Mouse (Mus musculus): ENCODE measurements around the gene Gm6096. TPM values are rescaled to one million over a fixed set of nuclear protein-coding genes. Genes with fewer than 3 reads are reported as not detected.

The Gm6096 gene
- polyA plus RNA-seq, 1 experiment: 0.13 TPM

DNA sequence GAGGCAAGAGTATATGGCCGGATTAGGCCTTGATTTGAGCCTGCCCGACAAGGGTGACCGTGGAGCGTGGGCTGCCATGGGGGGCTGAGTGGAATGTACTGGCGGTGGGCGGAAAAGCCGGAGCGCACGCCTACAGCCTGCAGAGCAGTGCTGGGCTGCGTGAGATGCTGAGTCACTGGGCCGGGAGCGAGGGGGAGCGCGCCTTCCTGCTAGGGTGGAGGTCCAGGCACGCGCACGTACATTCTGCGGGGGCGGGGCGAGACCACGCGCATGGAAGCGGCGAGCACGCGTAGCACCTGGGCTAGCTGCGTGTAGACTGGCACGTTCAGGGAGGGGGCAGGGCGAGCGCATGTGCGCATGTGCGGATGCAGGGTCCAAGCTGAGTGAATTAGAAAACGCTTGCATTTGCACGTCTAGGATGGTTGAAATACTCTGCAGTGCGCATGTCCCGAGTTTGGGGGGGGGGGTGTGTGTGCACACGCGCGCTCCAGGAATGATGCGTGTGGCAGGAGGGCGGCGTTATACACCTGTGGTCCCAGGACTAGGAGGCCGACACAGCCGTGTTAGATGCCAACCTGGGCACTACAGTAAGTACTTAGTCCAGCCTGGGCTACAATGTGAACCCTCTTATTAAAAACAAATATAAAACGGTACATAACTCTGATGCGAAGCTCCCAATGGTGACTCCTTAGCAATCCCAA is 16.8 kb upstream of the Gm6096 start:
- TF ChIP-seq E2F4 (IDR thresholded peaks at IDR 0.05; ENCODE audit: insufficient read depth): no peak
- TF ChIP-seq MYOG (IDR thresholded peaks at IDR 0.05; ENCODE audit: control insufficient read depth in 1 of 3, insufficient read depth in 1 of 3, insufficient read length in 2 of 3, low read depth in 2 of 3): peak in 2 of 3 experiments; percentile 65 to 71
- TF ChIP-seq POLR2A (IDR thresholded peaks at IDR 0.05; ENCODE audit: insufficient read length, low read depth): peak; percentile 86
- no peak for TF ChIP-seq MAX (IDR thresholded peaks at IDR 0.05; ENCODE audit: low read depth)
- peak in 2 of 3 experiments; percentile 81 to 93 for TF ChIP-seq MYOD1 (IDR thresholded peaks at IDR 0.05; ENCODE audit: control insufficient read depth in 1 of 3, insufficient read length in 2 of 3, low read depth in 2 of 3)
- peak; percentile 50 for TF ChIP-seq SRF (IDR thresholded peaks at IDR 0.05; ENCODE audit: control insufficient read depth, insufficient read length, low read depth)
- peak; percentile 99 for TF ChIP-seq POLR2AphosphoS2 (IDR thresholded peaks at IDR 0.05; ENCODE audit: insufficient read length, low read depth)
- no peak for TF ChIP-seq USF1 (IDR thresholded peaks at IDR 0.05; ENCODE audit: low read depth)
- no peak for TF ChIP-seq REST (IDR thresholded peaks at IDR 0.05; ENCODE audit: insufficient read depth, insufficient read length)
- peak; percentile 9 for TF ChIP-seq TCF3 (IDR thresholded peaks at IDR 0.05; ENCODE audit: insufficient read length, low read depth)
- TF ChIP-seq CEBPB (IDR thresholded peaks at IDR 0.05; ENCODE audit: insufficient read depth, poor library complexity, severe bottlenecking): no peak
- no peak for TF ChIP-seq TCF12 (IDR thresholded peaks at IDR 0.05; ENCODE audit: insufficient read depth, poor library complexity, severe bottlenecking)
- peak overlapping the region; percentile 41 for H3K4me3 ChIP-seq
- H3K4me2 ChIP-seq (ENCODE audit: low read depth): peak overlapping the region; percentile 99
- peaks cover 9% of the 10 kb centered on the region for H3K36me3 ChIP-seq (ENCODE audit: control insufficient read depth, insufficient read depth)
- H3K27me3 ChIP-seq (ENCODE audit: control insufficient read depth, insufficient read depth, insufficient read length): no peaks in the 10 kb centered on the region
- peak overlapping the region; percentile 24 for H3ac ChIP-seq (ENCODE audit: control insufficient read depth, insufficient read length)
- H3K79me2 ChIP-seq (ENCODE audit: control insufficient read depth, insufficient read depth): peaks cover 9% of the 10 kb centered on the region

DNA sequence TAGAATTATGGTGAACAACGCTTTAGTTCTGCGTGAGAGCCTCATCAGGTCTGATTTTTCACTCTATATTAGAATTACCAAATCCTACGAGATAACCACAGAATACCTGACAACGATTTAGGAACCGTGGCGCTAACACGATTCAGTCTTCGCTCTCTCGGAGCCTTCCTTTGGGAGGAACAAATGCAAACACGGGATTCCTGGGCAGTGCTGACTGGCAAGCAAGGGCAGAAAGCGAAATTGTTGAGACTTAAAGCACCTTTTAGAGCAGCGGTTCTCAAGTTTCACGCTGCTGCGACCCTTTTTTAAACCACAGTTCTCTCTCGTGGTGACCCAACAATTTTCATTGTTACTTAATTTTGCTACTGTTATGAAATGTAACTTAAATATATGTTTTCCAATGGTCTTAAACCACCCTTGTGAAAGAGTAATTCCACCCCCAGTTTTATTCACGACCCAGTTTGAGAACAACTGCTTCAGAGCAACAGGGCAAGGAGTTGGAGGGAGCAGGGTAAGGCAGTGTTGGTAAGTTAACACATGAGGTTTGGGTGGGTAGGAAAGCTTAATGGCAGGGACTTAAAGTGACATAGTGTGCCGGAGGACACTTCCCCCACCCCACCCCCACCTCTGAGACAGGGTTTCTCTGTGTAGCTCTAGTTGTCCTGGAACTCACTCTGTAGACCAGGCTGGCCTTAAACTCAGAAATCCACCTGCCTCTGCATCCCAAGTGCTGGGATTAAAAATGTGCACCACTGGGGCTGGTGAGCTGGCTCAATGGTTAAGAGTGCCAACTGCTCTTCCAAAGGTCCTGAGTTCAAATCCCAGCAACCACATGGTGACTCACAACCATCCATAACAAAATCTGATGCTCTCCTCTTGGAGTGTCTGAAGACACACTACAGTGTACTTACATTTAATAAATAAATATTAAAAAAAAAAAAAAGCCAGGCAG is 16.0 kb upstream of the Gm6096 start:
- Histone ChIP-seq H3K36me3 (ENCODE audit: control insufficient read depth, insufficient read depth) (peaks cover 16% of the 10 kb centered on the region), H3K79me2 (ENCODE audit: control insufficient read depth, insufficient read depth) (peaks cover 1% of the 10 kb centered on the region), H3ac (ENCODE audit: control insufficient read depth, insufficient read length) (peak overlapping the region; percentile 24), H3K4me3 (peak overlapping the region; percentile 41), H3K4me2 (ENCODE audit: low read depth) (peak overlapping the region; percentile 95), H3K27me3 (ENCODE audit: control insufficient read depth, insufficient read depth, insufficient read length) (no peaks in the 10 kb centered on the region)
- TF ChIP-seq E2F4 (IDR thresholded peaks at IDR 0.05; ENCODE audit: insufficient read depth) (no peak), MYOG (IDR thresholded peaks at IDR 0.05; ENCODE audit: control insufficient read depth in 1 of 3, insufficient read depth in 1 of 3, insufficient read length in 2 of 3, low read depth in 2 of 3) (no peak), POLR2AphosphoS2 (IDR thresholded peaks at IDR 0.05; ENCODE audit: insufficient read length, low read depth) (peak; percentile 34)

DNA sequence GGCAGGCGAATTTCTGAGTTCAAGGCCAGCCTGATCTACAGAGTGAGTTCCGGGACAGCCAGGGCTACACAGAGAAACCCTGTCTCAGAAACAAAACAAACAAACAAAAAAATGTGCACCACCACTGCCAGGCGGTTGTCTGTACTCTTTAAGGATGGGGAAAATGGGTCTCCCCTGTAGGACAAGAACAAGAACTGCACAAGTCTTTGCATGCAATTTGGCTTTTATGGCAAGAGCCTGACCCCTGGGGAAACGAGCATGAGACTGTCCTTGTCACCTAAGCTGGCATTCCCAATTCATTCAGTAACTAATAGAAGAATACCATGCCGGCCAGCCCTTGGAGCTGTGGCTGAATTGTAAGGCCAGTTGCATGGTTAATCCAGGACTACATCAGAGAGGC is 15.2 kb upstream of the Gm6096 start:
- Histone ChIP-seq H3K4me3 (no peak overlapping the region), H3K79me2 (ENCODE audit: control insufficient read depth, insufficient read depth) (no peaks in the 10 kb centered on the region)
- TF ChIP-seq POLR2A (IDR thresholded peaks at IDR 0.05; ENCODE audit: insufficient read length, low read depth) (no peak), TCF3 (IDR thresholded peaks at IDR 0.05; ENCODE audit: insufficient read length, low read depth) (no peak), USF1 (IDR thresholded peaks at IDR 0.05; ENCODE audit: low read depth) (no peak), E2F4 (IDR thresholded peaks at IDR 0.05; ENCODE audit: insufficient read depth) (no peak), REST (IDR thresholded peaks at IDR 0.05; ENCODE audit: insufficient read depth, insufficient read length) (no peak), SRF (IDR thresholded peaks at IDR 0.05; ENCODE audit: control insufficient read depth, insufficient read length, low read depth) (no peak), TCF12 (IDR thresholded peaks at IDR 0.05; ENCODE audit: insufficient read depth, poor library complexity, severe bottlenecking) (no peak), CEBPB (IDR thresholded peaks at IDR 0.05; ENCODE audit: insufficient read depth, poor library complexity, severe bottlenecking) (no peak), MYOG (IDR thresholded peaks at IDR 0.05; ENCODE audit: control insufficient read depth in 1 of 3, insufficient read depth in 1 of 3, insufficient read length in 2 of 3, low read depth in 2 of 3) (no peak), MYOD1 (IDR thresholded peaks at IDR 0.05; ENCODE audit: control insufficient read depth in 1 of 3, insufficient read length in 2 of 3, low read depth in 2 of 3) (no peak), POLR2AphosphoS2 (IDR thresholded peaks at IDR 0.05; ENCODE audit: insufficient read length, low read depth) (no peak), MAX (IDR thresholded peaks at IDR 0.05; ENCODE audit: low read depth) (no peak)

DNA sequence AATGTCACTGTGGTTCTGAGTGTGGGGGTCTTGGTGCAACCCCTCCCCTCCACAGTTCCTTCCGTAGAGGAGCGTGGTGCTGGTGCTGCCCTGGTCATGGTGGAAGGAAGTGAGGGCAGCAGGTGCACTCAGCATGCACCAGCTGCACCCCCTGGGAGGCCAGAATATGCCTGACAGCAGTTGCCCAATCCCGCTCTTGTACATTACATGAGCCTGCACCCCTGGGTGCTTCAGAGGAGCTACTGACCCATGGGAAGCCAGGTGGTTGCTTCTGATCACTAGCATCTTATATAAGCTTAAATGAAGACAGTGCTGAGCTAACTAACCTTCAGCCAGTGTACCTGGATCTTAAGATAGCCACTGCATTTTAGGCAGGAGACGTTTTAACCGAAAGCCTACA is 12.8 kb upstream of the Gm6096 start:
- no peaks in the 10 kb centered on the region for H3K79me2 ChIP-seq (ENCODE audit: control insufficient read depth, insufficient read depth)

More for the DNA sequence above, 15.2 kb upstream of the Gm6096 start:
- H3K36me3 ChIP-seq (ENCODE audit: control insufficient read depth, insufficient read depth): peaks cover 22% of the 10 kb centered on the region
- H3ac ChIP-seq (ENCODE audit: control insufficient read depth, insufficient read length): no peak overlapping the region
- no peak overlapping the region for H3K4me2 ChIP-seq (ENCODE audit: low read depth)
- H3K27me3 ChIP-seq (ENCODE audit: control insufficient read depth, insufficient read depth, insufficient read length): no peaks in the 10 kb centered on the region

More for the DNA sequence above, 12.8 kb upstream of the Gm6096 start:
- Histone ChIP-seq H3K4me3 (no peak overlapping the region), H3K27me3 (ENCODE audit: control insufficient read depth, insufficient read depth, insufficient read length) (no peaks in the 10 kb centered on the region), H3ac (ENCODE audit: control insufficient read depth, insufficient read length) (no peak overlapping the region), H3K4me2 (ENCODE audit: low read depth) (no peak overlapping the region), H3K36me3 (ENCODE audit: control insufficient read depth, insufficient read depth) (peaks cover 33% of the 10 kb centered on the region)
- TF ChIP-seq REST (IDR thresholded peaks at IDR 0.05; ENCODE audit: insufficient read depth, insufficient read length): no peak
- no peak for TF ChIP-seq POLR2A (IDR thresholded peaks at IDR 0.05; ENCODE audit: insufficient read length, low read depth)
- TF ChIP-seq USF1 (IDR thresholded peaks at IDR 0.05; ENCODE audit: low read depth): no peak
- TF ChIP-seq MYOG (IDR thresholded peaks at IDR 0.05; ENCODE audit: control insufficient read depth in 1 of 3, insufficient read depth in 1 of 3, insufficient read length in 2 of 3, low read depth in 2 of 3): peak in 1 of 3 experiments; percentile 35
- no peak for TF ChIP-seq SRF (IDR thresholded peaks at IDR 0.05; ENCODE audit: control insufficient read depth, insufficient read length, low read depth)
- TF ChIP-seq MYOD1 (IDR thresholded peaks at IDR 0.05; ENCODE audit: control insufficient read depth in 1 of 3, insufficient read length in 2 of 3, low read depth in 2 of 3): peak in 2 of 3 experiments; percentile 33 to 39
- TF ChIP-seq POLR2AphosphoS2 (IDR thresholded peaks at IDR 0.05; ENCODE audit: insufficient read length, low read depth): no peak
- no peak for TF ChIP-seq MAX (IDR thresholded peaks at IDR 0.05; ENCODE audit: low read depth)
